Mouse (Mus musculus): ENCODE data around the gene Rere.

The Rere gene

DNA sequence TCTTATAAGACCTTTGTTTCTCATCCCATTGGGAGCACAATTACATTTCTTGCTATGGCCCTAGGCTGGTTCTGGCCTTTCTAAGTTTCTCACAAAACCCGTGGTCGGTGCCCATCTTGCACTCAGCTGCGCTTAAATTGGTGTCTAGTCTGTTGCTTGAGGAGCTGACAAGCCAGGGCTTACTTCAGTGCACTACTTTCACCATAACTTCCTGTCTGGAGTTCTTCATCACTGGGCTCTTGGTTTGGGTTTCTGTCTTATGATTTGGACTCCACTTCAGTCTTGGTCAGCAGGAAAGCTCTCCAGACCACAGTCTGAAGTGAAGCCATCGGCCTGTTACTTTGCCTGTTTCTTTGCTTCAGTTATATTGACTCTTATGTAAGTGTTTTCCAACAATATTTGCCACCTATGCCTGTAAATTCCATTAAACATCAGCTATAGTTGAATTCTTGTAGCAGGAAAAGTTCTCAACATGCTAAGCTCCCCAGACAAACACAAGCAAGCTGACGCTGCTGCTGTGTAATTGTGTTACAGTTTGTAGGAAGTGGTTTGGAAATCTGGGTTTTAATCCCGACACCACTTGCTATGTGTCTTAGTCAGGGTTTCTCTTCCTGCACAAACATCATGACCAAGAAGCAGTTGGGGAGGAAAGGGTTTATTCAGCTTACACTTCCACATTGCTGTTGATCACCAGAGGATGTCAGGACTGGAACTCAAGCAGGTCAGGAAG is 59.5 kb downstream of the Rere start:
- no peak for DNase-seq (ENCODE audit: low spot score in 2 of 2)

DNA sequence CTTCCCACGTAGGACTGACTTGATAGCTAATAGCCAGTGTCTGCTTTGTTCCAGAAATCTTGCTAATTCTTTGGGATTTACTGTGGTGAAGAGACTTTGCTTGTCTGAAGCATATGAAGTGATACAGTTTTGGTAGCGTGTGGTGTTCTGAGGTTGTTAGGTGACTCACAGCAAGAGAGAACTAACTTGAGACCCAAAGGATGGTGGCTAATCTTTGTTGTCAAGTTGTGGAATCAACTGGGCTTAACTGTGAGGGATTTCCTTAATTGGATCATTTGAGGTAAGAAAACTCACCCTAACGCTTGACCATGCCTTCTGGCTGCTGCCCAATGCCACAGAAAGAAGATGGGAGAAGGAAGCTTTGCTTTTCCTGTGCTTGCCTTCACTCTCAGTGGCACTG is 63.1 kb downstream of the Rere start:
- no peak for DNase-seq (ENCODE audit: low spot score in 2 of 2)

DNA sequence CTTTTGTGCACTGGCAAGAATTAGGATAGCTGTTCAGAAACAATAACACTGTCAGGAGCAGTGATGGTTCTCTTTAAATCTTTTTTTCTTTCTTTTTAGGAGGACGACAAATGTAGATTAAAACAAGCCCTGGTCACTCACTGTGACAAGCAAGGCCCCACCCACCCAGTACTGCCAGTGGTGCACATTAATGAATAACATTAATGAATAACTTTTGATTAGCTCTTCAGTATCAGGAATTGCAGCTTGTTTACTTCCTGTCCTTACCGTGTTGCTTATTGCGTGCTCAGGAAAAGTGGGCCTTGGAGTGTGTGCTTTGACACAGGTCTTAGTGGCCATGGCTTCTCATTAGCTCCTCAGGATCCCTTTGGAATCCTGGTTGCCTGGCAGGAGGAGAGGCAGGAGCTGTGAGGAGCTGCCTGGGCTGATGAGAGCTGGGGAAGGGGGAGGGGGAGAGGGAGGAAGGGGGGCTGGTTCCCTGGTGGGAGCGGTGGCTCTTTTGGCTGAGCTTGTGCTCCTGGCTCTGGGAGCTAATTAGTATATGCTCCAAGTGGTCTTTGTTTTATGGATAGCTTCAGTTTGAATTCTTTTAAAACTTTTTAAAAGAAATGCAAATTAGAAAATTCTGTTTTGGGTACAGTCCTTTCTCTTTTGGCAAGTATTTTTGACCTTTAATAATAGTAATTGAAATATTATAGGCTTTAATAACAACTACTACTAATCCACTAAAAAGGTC is 65.4 kb downstream of the Rere start:
- DNase-seq (ENCODE audit: low spot score in 2 of 2) = no peak

GRCm38 (mm10) chr4:150347387-150347672 is 65.9 kb downstream of the Rere start:
- DNase-seq (ENCODE audit: low spot score in 2 of 2) = no peak

- DNase-seq (ENCODE audit: low spot score in 2 of 2) = peak; percentile 39 to 56
These were observed 68.2 kb downstream of the Rere start for GRCm38 (mm10) chr4:150349680-150350101.

DNA sequence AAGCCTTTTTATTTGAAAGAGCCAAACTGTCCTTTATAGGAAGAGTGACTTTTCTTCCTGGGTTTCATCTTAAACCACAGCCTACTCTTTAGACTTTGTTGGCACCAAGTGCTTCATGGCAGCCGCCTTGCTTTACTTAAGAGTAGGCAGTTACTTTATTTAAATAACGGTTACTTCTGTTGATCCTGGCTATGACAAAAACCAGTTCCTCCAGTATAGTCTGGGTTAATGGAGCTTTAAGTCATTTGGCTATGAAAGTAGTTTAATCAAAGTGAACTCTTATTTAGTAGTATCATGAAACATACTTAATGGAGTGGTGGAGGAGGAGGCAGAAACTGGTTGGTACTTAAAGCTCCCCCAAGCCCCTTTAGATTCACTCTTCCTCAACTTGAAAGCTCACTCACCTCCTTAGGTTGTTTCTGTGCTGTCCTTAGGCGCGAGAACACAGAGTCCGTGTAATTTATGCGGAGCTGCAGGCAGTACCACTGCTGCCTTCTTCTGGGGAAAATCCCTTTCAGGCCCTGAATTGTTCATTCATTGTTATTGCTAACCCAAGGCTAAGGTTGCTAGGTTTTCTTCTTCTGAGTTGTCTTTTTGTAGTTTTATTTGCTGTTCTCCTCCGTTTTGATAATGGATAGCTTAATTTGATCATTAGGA is 70.1 kb downstream of the Rere start:
- DNase-seq (ENCODE audit: low spot score in 2 of 2) = peak; percentile 46

DNA sequence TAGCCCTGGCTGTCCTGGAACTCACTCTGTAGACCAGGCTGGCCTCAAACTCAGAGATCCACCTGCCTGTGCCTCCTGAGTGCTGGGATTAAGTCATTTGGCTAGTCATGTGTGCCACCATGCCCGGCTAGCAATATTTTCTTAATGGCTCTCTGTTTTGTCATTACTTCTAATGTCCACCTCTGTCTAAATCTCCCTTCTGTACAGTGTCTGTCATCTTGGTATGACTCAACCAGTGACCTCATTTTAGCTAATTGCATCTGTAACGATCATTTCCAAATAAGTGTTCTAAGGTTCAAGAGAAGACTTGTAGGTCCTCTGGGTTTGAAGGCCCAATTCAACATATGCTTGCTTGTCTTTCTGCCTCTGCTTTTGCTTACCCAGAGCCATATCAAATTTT is 71.3 kb downstream of the Rere start:
- DNase-seq (ENCODE audit: low spot score in 2 of 2) = no peak

GRCm38 (mm10) chr4:150353376-150353900 is 72.0 kb downstream of the Rere start:
- no peak for DNase-seq (ENCODE audit: low spot score in 2 of 2)

- DNase-seq (ENCODE audit: low spot score in 2 of 2) = no peak
These were observed 74.4 kb downstream of the Rere start for GRCm38 (mm10) chr4:150355801-150356200.

GRCm38 (mm10) chr4:150361986-150362691 is 80.7 kb downstream of the Rere start:
- no peak for DNase-seq (ENCODE audit: low spot score in 2 of 2)

GRCm38 (mm10) chr4:150362858-150363257 is 81.4 kb downstream of the Rere start:
- DNase-seq (ENCODE audit: low spot score in 2 of 2) = no peak

GRCm38 (mm10) chr4:150364786-150365185 is 83.3 kb downstream of the Rere start:
- DNase-seq (ENCODE audit: low spot score in 2 of 2) = no peak

- peak; percentile 51 to 62 for DNase-seq (ENCODE audit: low spot score in 2 of 2)
These were observed 85.2 kb downstream of the Rere start for GRCm38 (mm10) chr4:150366510-150367208.

DNA sequence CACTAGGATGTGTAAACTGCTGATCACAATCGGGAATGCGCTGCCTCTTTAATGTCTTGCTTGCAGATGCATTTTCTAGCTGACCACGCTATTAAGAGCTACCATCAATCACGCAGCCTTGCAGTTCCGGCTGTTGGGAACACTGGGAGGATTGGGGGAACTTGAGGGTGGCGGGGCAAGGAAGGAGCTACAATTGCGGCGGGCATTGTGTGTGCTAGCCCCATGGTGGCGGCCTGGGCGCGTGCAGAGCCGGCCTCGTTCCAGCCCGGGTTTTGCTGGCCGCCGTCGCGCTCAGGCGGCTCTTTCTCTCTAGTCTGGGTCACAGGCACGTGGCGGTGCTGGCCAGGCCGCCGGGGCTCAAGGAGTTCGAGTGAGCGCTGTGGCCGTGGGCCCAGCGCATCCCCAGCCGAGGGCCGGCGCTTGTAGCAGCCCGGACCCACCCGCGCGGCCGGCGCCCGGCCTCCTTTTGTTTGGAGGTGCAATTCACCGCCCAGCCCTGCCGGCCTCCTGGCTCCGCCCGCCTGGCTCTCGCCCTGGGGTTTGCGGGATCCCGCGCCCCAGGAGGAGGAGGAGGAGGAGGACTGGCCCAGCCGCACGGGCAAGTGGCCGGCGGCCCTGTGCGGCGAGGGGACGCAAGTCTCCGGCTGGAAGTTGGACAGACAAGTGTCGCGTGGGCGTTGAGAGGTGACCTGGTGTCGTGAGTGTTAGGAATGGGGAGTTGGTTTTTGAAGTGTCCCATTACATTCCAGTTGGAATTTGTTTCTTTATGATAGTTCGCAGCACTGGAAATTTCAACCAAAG is 90.3 kb downstream of the Rere start:
- DNase-seq (ENCODE audit: low spot score in 2 of 2) = peak; percentile 71 to 76

DNA sequence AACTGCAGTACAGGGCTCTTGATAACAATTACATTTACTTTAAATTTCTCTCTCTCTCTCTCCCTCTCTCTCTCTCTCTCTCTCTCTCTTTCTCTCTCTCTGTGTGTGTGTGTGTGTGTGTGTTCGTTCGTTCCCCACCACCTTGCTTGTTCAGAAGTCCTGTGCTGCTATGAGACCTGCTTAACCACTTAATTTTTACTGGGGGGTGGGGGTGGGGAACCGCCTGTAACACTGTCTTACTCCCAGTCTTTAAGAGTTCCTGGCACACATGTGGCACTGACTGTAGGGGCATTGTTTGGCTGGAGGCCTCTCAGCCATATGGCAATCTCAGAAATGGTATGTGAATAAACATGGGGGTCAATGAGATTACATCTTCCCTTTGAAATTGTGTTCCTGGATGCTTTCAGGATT is 91.2 kb downstream of the Rere start:
- no peak for DNase-seq (ENCODE audit: low spot score in 2 of 2)

DNA sequence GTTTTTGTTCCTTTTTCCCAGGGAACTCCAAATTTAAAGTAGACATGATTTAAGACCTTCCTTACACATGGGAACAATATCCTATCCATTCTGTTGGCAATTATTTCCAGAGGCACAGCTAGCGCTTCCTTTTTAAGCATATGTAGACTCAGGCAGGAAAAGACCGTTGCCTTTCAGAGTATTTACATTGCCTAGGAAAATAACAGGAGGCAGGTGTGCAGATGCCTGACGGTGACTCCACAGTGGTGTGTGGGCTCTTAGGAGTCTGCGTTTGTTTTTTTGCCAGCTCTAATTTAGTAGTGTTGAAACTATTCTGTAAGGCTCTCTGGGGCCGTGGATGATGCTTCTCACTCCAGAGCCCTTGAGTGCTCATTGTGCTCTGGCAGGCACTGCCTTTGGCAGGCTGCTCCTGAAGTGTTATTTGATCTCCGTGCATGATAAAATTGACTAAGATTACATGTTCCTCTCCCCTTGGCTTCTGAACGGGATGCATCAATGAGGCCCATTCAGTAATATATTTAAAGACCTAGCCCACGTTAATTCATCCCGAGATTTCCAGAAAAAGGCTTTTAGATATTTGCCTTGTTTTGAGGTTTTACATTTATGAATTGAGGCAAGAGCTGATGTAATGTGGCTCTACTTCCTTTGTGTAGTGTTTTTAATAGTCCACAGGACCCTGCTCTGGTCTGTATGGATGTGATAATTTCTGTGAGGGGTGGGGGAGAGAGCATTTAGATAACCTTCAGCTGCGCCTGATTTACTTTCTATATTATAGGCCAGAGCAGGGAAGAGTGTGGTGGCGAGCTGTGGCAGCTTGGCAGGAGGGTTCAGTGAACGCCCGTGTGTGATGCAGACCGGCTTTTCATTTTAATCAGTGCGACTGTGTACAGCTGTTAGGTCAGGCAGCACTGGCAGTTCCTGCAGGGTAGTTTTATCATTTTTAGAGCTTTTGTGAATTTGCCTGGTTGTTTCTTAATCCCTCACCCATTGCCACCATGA is 92.0 kb downstream of the Rere start:
- peak in 1 of 2 experiments; percentile 30 for DNase-seq (ENCODE audit: low spot score in 2 of 2)

DNA sequence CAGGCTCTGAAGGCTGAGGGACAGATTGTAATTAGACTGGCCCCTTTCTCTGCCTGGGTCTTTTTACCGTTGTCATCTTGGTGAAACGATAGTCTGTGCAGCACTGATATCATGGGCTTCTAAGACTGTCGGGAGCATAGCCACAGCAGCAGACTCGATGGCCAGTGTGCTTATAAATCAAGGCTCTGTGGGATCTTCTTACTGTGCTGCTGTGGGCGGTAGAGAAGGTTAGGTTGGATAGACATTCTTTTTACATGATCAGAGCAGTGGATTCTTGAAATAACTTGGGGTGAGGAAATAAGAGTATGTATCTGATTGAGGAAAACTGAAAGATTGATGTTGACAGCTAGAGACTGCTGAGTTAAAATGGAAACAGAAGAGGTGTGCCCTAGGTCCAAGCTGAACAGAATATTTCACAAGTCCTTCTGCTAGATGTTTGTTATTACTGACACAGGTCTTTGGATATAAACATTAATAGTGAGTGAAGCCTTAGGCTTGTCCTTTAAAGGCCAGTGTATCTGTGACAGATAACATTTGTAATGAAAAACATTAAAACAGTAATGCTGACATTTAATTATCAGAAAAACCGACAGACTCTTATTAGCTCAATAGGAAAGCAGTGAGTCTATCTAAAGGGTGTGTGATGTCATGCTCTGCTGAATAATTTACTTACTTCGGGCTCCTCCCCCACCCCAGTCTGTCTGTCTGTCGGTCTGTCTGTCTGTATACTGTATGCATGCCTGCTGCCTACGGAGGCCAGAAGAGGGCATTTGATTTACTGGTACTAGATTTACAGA is 93.4 kb downstream of the Rere start:
- peak in 1 of 2 experiments; percentile 14 for DNase-seq (ENCODE audit: low spot score in 2 of 2)

GRCm38 (mm10) chr4:150375448-150375935 is 94.0 kb downstream of the Rere start:
- DNase-seq (ENCODE audit: low spot score in 2 of 2) = no peak
